Mouse (Mus musculus): ENCODE measurements around the gene Kcnk10. TPM values are rescaled to one million over a fixed set of nuclear protein-coding genes. Genes with fewer than 3 reads are reported as not detected.

Kcnk10 gene
- total and polyA plus RNA-seq, 3 experiments = 0.16 TPM; not detected in 2

- ATAC-seq (ENCODE audit: extremely low read depth, insufficient number of reproducible peaks, low FRiP score, poor library complexity, severe bottlenecking) (no peak), DNase-seq (ENCODE audit: low spot score) (no peak)
- Histone ChIP-seq H3K27me3 (ENCODE audit: insufficient read depth, low read length) (no peaks in the 10 kb centered on the region), H3K4me3 (ENCODE audit: low read depth, low read length) (no peak overlapping the region), H3K4me1 (ENCODE audit: insufficient read depth, low read depth, low read length) (no peaks in the 10 kb centered on the region), H3K36me3 (replicated peaks) (no peaks in the 10 kb centered on the region), H3K9me3 (replicated peaks) (peaks cover 6% of the 10 kb centered on the region)
- TF ChIP-seq POLR2AphosphoS5 (IDR thresholded peaks at IDR 0.05; ENCODE audit: insufficient replicate concordance, low read depth, low read length) (no peak), GATA1 (IDR thresholded peaks at IDR 0.05; ENCODE audit: borderline replicate concordance, low read length) (no peak), TAL1 (conservative IDR thresholded peaks at IDR 0.05; ENCODE audit: low read depth, low read length) (no peak), CTCF (IDR thresholded peaks at IDR 0.05; ENCODE audit: low read depth, low read length) (no peak), GATA2 (IDR thresholded peaks at IDR 0.05; ENCODE audit: borderline replicate concordance, low read depth, low read length) (no peak)
These were observed 76.4 kb downstream of the Kcnk10 start for GRCm38 (mm10) chr12:98501528-98502280.

GRCm38 (mm10) chr12:98501045-98501444, 77.1 kb downstream of the Kcnk10 start:
- Histone ChIP-seq H3K4me3 (ENCODE audit: low read depth, low read length) (no peak overlapping the region), H3K9me3 (replicated peaks) (peaks cover 6% of the 10 kb centered on the region), H3K4me1 (ENCODE audit: insufficient read depth, low read depth, low read length) (no peaks in the 10 kb centered on the region), H3K27me3 (ENCODE audit: insufficient read depth, low read length) (no peaks in the 10 kb centered on the region), H3K36me3 (replicated peaks) (no peaks in the 10 kb centered on the region)
- TF ChIP-seq GATA2 (IDR thresholded peaks at IDR 0.05; ENCODE audit: borderline replicate concordance, low read depth, low read length) = no peak
- no peak for TF ChIP-seq CTCF (IDR thresholded peaks at IDR 0.05; ENCODE audit: low read depth, low read length)
- no peak for TF ChIP-seq POLR2AphosphoS5 (IDR thresholded peaks at IDR 0.05; ENCODE audit: insufficient replicate concordance, low read depth, low read length)
- TF ChIP-seq TAL1 (conservative IDR thresholded peaks at IDR 0.05; ENCODE audit: low read depth, low read length) = no peak
- TF ChIP-seq GATA1 (IDR thresholded peaks at IDR 0.05; ENCODE audit: borderline replicate concordance, low read length) = no peak
- ATAC-seq (ENCODE audit: extremely low read depth, insufficient number of reproducible peaks, low FRiP score, poor library complexity, severe bottlenecking) = no peak
- DNase-seq (ENCODE audit: low spot score) = no peak

- H3K4me3 ChIP-seq (ENCODE audit: low read depth, low read length) = no peak overlapping the region
- H3K9me3 ChIP-seq (replicated peaks) = peaks cover 19% of the 10 kb centered on the region
- TF ChIP-seq TAL1 (conservative IDR thresholded peaks at IDR 0.05; ENCODE audit: low read depth, low read length) = no peak
- no peaks in the 10 kb centered on the region for H3K4me1 ChIP-seq (ENCODE audit: insufficient read depth, low read depth, low read length)
- no peak for DNase-seq (ENCODE audit: low spot score)
- no peak for ATAC-seq (ENCODE audit: extremely low read depth, insufficient number of reproducible peaks, low FRiP score, poor library complexity, severe bottlenecking)
- H3K36me3 ChIP-seq (replicated peaks) = no peaks in the 10 kb centered on the region
- H3K27me3 ChIP-seq (ENCODE audit: insufficient read depth, low read length) = no peaks in the 10 kb centered on the region
These were observed 96.7 kb downstream of the Kcnk10 start for GRCm38 (mm10) chr12:98481460-98481859.

GRCm38 (mm10) chr12:98481048-98481447, 97.1 kb downstream of the Kcnk10 start:
- H3K36me3 ChIP-seq (replicated peaks) = no peaks in the 10 kb centered on the region
- H3K4me1 ChIP-seq (ENCODE audit: insufficient read depth, low read depth, low read length) = no peaks in the 10 kb centered on the region
- H3K4me3 ChIP-seq (ENCODE audit: low read depth, low read length) = no peak overlapping the region
- TF ChIP-seq TAL1 (conservative IDR thresholded peaks at IDR 0.05; ENCODE audit: low read depth, low read length) (no peak), GATA1 (IDR thresholded peaks at IDR 0.05; ENCODE audit: borderline replicate concordance, low read length) (no peak), CTCF (IDR thresholded peaks at IDR 0.05; ENCODE audit: low read depth, low read length) (no peak), GATA2 (IDR thresholded peaks at IDR 0.05; ENCODE audit: borderline replicate concordance, low read depth, low read length) (no peak), POLR2AphosphoS5 (IDR thresholded peaks at IDR 0.05; ENCODE audit: insufficient replicate concordance, low read depth, low read length) (no peak)
- no peaks in the 10 kb centered on the region for H3K27me3 ChIP-seq (ENCODE audit: insufficient read depth, low read length)
- H3K9me3 ChIP-seq (replicated peaks) = peaks cover 19% of the 10 kb centered on the region
- DNase-seq (ENCODE audit: low spot score) (no peak), ATAC-seq (ENCODE audit: extremely low read depth, insufficient number of reproducible peaks, low FRiP score, poor library complexity, severe bottlenecking) (no peak)

- no peak for TF ChIP-seq GATA1 (IDR thresholded peaks at IDR 0.05; ENCODE audit: borderline replicate concordance, low read length)
- TF ChIP-seq GATA2 (IDR thresholded peaks at IDR 0.05; ENCODE audit: borderline replicate concordance, low read depth, low read length) = no peak
- ATAC-seq (ENCODE audit: extremely low read depth, insufficient number of reproducible peaks, low FRiP score, poor library complexity, severe bottlenecking) = no peak
- peaks cover 18% of the 10 kb centered on the region for H3K9me3 ChIP-seq (replicated peaks)
- H3K4me1 ChIP-seq (ENCODE audit: insufficient read depth, low read depth, low read length) = no peaks in the 10 kb centered on the region
- no peaks in the 10 kb centered on the region for H3K36me3 ChIP-seq (replicated peaks)
- H3K4me3 ChIP-seq (ENCODE audit: low read depth, low read length) = no peak overlapping the region
- no peaks in the 10 kb centered on the region for H3K27me3 ChIP-seq (ENCODE audit: insufficient read depth, low read length)
- DNase-seq (ENCODE audit: low spot score) = no peak
These were observed 100.2 kb downstream of the Kcnk10 start for GRCm38 (mm10) chr12:98477673-98478461.

- no peak for TF ChIP-seq POLR2AphosphoS5 (IDR thresholded peaks at IDR 0.05; ENCODE audit: insufficient replicate concordance, low read depth, low read length)
- no peak for TF ChIP-seq TAL1 (conservative IDR thresholded peaks at IDR 0.05; ENCODE audit: low read depth, low read length)
- no peak for TF ChIP-seq GATA2 (IDR thresholded peaks at IDR 0.05; ENCODE audit: borderline replicate concordance, low read depth, low read length)
- no peak for TF ChIP-seq GATA1 (IDR thresholded peaks at IDR 0.05; ENCODE audit: borderline replicate concordance, low read length)
- TF ChIP-seq CTCF (IDR thresholded peaks at IDR 0.05; ENCODE audit: low read depth, low read length) = no peak
- no peak overlapping the region for H3K4me3 ChIP-seq (ENCODE audit: low read depth, low read length)
- no peaks in the 10 kb centered on the region for H3K36me3 ChIP-seq (replicated peaks)
- H3K27me3 ChIP-seq (ENCODE audit: insufficient read depth, low read length) = no peaks in the 10 kb centered on the region
- H3K9me3 ChIP-seq (replicated peaks) = peaks cover 9% of the 10 kb centered on the region
- ATAC-seq (ENCODE audit: extremely low read depth, insufficient number of reproducible peaks, low FRiP score, poor library complexity, severe bottlenecking) = no peak
- no peaks in the 10 kb centered on the region for H3K4me1 ChIP-seq (ENCODE audit: insufficient read depth, low read depth, low read length)
- DNase-seq (ENCODE audit: low spot score) = no peak
These were observed 106.9 kb downstream of the Kcnk10 start for GRCm38 (mm10) chr12:98471232-98471631.

All from G1E (cell line).